Mouse (Mus musculus) heart, postnatal 0 days (tissue): Measurements from ENCODE around the gene Adrm1.

Source experiments
- CTCF ChIP-seq: IDR thresholded peaks from 2 replicates; pipeline ENCODE4 v1.5.1; 2016; ENCODE audit warnings: antibody characterized with exemption, control low read depth, low read depth
- EP300 ChIP-seq: IDR thresholded peaks from 2 replicates; pipeline ENCODE4 v1.6.1; 2016; ENCODE audit warnings: antibody characterized with exemption, low read depth

GRCm38 (mm10) chr2:180204501-180204900, 33.2 kb downstream of the Adrm1 start:
- no peak for TF ChIP-seq CTCF
- TF ChIP-seq EP300: no peak
